In the genomic region with DNA sequence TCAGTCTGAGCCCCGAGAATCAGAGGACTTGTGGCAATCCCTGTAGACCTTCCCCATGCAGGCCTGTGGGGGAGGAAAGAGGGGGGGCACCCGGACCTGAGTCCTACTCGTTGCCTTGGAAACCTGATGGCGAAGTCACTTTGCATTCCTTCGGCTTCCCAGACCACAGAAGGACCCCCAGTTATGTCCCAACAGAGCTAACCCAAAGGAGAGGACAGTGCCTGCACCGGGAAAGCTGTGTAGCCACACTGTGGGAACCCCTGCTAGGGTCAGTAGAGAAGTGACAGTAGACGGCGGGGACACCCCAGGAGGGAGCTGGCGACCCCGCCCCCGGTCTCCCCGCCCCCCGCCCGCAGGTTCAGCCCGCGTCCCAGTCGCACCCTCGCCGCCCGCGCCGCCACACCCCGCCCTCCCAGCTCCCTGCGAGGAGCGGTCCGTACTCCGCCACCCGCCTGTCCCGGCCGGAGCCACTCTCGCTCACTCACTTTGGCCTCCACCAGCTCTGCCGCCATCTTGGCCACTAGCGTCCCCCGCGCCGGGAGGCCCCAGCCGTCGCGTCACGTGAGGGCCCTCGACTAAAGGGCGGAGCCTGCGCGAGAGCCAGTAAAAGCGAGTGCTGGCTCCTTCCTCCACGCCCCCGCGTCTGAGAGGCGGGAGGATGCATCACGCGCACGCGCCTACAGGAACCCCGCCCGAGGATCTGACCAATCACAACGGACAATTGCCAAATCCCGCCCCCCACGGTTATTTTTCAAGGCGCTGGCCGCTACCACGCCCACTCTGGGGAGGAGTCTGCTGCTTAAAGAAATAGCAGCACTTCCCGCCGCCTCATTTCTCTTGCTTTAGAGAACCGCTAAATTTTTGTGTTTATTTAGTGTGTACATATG, we compare ENCODE assay signal across 8 mouse cellular contexts. TPM values are rescaled to one million over a fixed set of nuclear protein-coding genes. Genes with fewer than 3 reads are reported as not detected.
DNase-seq lines count a peak whose midpoint lies in the region; ATAC-seq lines count a peak whose summit lies in the region.

Gene Pias4 (minus strand): TSS at position 724 of the 887 bp plus-strand sequence.

- H3K27me3 ChIP-seq in lung, embryonic 16.5 days (ENCODE audit: control insufficient read depth, insufficient read depth, low read depth, low read length), result no peaks in the 10 kb centered on the region

- H3K27ac ChIP-seq in lung, embryonic 16.5 days (ENCODE audit: low read length), result peak within 1 kb of the TSS; percentile 85

- peak within 1 kb of the TSS; percentile 70 for H3K4me2 ChIP-seq in lung, embryonic 16.5 days (ENCODE audit: low read depth, low read length)

- H3K9ac ChIP-seq in lung, embryonic 16.5 days (ENCODE audit: low read length), result peak within 1 kb of the TSS; percentile 91

- under 1% methylated on average over 54 of the region's 64 CpGs for WGBS in lung, embryonic 16.5 days

- no peaks in the 10 kb centered on the region for H3K9me3 ChIP-seq in lung, embryonic 16.5 days (ENCODE audit: control insufficient read depth, low read length)

- peak; percentile 92 for DNase-seq in MEL-GATA-1-ER (ENCODE audit: extremely low read depth, low read depth)
- peak; percentile 100 for DNase-seq in cerebellum, adult 8-10 months
- DNase-seq in forelimb bud, embryonic 11.5 days (ENCODE audit: low read depth, low spot score), result peak; percentile 99
- peak; percentile 99 for DNase-seq in layer of hippocampus, adult 9-10 months (ENCODE audit: low spot score)
- DNase-seq in ovary, postnatal 10 days (ENCODE audit: low spot score), result peak; percentile 97
- peak; percentile 100 for DNase-seq in thymus, postnatal 10 days (ENCODE audit: low spot score in 2 of 2)

- H3K4me1 ChIP-seq in lung, embryonic 16.5 days (replicated peaks; ENCODE audit: control insufficient read depth, insufficient read depth, low read length), result peaks cover 15% of the 10 kb centered on the region

- H3K4me3 ChIP-seq in lung, embryonic 16.5 days (ENCODE audit: low read length), result peak within 1 kb of the TSS; percentile 75

- peaks cover 8% of the 10 kb centered on the region; the same call in 1 of the 2 replicates for H3K36me3 ChIP-seq in lung, embryonic 16.5 days (ENCODE audit: control insufficient read depth, insufficient read depth, low read length)

- peak; percentile 90 to 91 for ATAC-seq in hematopoietic stem cell, adult 5-6 weeks (replicated peaks in 1 of 2; ENCODE audit: insufficient read depth in 1 of 2, low FRiP score in 2 of 2, low TSS enrichment in 1 of 2, low read depth in 1 of 2, poor library complexity in 2 of 2, severe bottlenecking in 2 of 2)
- peak; percentile 94 for ATAC-seq in lung, embryonic 16.5 days (ENCODE audit: low read depth)

RNA-seq across cellular contexts. Expression of gene Pias4, which starts in this region (rescaled TPM):
- 7.3 and 8.7 TPM in 2 replicates for total RNA-seq in hematopoietic stem cell, adult 5-6 weeks (2017)
- polyA plus RNA-seq in lung, embryonic 16.5 days (2015; fragmentation: Nextera tagmentation; extraction: Ambion mirVana), result 35.5 and 41.8 TPM in 2 replicates

Comparison
In these comparisons a context has a peak if more than half of its experiments do, and no peak if none do; other contexts are left out.
1. Peak in every context shown above with its lines: DNase-seq, ATAC-seq, H3K4me3 ChIP-seq and H3K27ac ChIP-seq.